Mouse (Mus musculus): Measurements from ENCODE around the gene B2m. TPM values are rescaled to one million over a fixed set of nuclear protein-coding genes. Genes with fewer than 3 reads are reported as not detected.
A peak's percentile ranks its signal among the peaks of the same experiment; 100 is the strongest.
"Not testable (repeated sequence)": the region's sequence is repeated elsewhere in the genome, so short reads cannot be mapped to it uniquely, and the experiment has no call there.

B2m gene
- polyA plus RNA-seq (2014; fragmentation: Nextera tagmentation; extraction: Ambion mirVana): 358 and 383 TPM in 2 replicates

GRCm38 (mm10) chr2:122147508-122148241, at the start of gene B2m:
B2m (plus strand) TSS chr2:122147686.
- Histone ChIP-seq H3K4me3 (ENCODE audit: low read depth, low read length) (peak within 1 kb of the TSS; percentile 48), H3K4me1 (ENCODE audit: control insufficient read depth, insufficient read depth, low read length) (peaks cover 9% of the 10 kb centered on the region; the same call in 1 of the 2 replicates), H3K4me2 (replicated peaks; ENCODE audit: low read depth, low read length) (peak within 1 kb of the TSS; percentile 56), H3K27me3 (ENCODE audit: control insufficient read depth, insufficient read depth, low read length) (no peaks in the 10 kb centered on the region), H3K36me3 (ENCODE audit: control insufficient read depth, insufficient read depth, low read length) (no peaks in the 10 kb centered on the region; the same call in 1 of the 2 replicates), H3K9ac (replicated peaks; ENCODE audit: low read depth, low read length) (peak within 1 kb of the TSS; percentile 55), H3K9me3 (ENCODE audit: control insufficient read depth, low read depth, low read length) (no peaks in the 10 kb centered on the region), H3K27ac (ENCODE audit: low read length) (peak within 1 kb of the TSS; percentile 45; the same call in 1 of the 2 replicates)
- peak; percentile 97 for ATAC-seq (ENCODE audit: insufficient number of reproducible peaks, insufficient read depth, low FRiP score, low read depth)
- under 1% methylated on average over 39 of the region's 40 CpGs for WGBS

- not testable (repeated sequence) for H3K27ac ChIP-seq (ENCODE audit: low read length); ATAC-seq (ENCODE audit: insufficient number of reproducible peaks, insufficient read depth, low FRiP score, low read depth); H3K4me1 ChIP-seq (ENCODE audit: control insufficient read depth, insufficient read depth, low read length); H3K4me3 ChIP-seq (ENCODE audit: low read depth, low read length); H3K9me3 ChIP-seq (ENCODE audit: control insufficient read depth, low read depth, low read length); H3K4me2 ChIP-seq (replicated peaks; ENCODE audit: low read depth, low read length); H3K27me3 ChIP-seq (ENCODE audit: control insufficient read depth, insufficient read depth, low read length); H3K9ac ChIP-seq (replicated peaks; ENCODE audit: low read depth, low read length)
- WGBS: 71% methylated on average over 5 of the region's 5 CpGs
- peaks cover 46% of the 10 kb centered on the region for H3K36me3 ChIP-seq (ENCODE audit: control insufficient read depth, insufficient read depth, low read length)
Measured at GRCm38 (mm10) chr2:122097686-122098085, 49.8 kb upstream of the B2m start.

DNA sequence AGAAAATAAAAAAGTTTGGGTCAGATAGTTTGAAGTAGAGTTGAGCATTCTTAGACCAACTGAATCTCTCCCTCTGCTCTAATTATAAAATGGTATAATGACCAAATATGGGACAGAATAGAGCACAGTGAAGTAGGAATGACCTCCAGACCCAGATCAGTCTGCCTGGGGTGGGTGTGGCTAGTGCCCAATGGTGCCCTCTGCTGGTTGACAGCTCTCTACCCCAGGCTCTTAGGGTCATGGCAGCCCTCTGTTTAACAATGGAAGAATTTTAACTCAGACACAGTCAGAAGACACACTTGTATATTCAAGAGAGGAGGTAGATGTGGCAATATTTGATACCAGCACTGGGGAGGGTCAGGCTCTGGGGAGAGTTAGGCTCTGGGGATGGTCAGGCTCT, 45.4 kb upstream of the B2m start:
- Histone ChIP-seq H3K4me3 (ENCODE audit: low read depth, low read length) (no peak overlapping the region), H3K9me3 (ENCODE audit: control insufficient read depth, low read depth, low read length) (no peaks in the 10 kb centered on the region), H3K9ac (replicated peaks; ENCODE audit: low read depth, low read length) (no peak overlapping the region), H3K27ac (ENCODE audit: low read length) (no peak overlapping the region), H3K27me3 (ENCODE audit: control insufficient read depth, insufficient read depth, low read length) (no peaks in the 10 kb centered on the region), H3K4me2 (replicated peaks; ENCODE audit: low read depth, low read length) (no peak overlapping the region), H3K36me3 (ENCODE audit: control insufficient read depth, insufficient read depth, low read length) (peaks cover 23% of the 10 kb centered on the region), H3K4me1 (ENCODE audit: control insufficient read depth, insufficient read depth, low read length) (no peaks in the 10 kb centered on the region)
- ATAC-seq (ENCODE audit: insufficient number of reproducible peaks, insufficient read depth, low FRiP score, low read depth): no peak

DNA sequence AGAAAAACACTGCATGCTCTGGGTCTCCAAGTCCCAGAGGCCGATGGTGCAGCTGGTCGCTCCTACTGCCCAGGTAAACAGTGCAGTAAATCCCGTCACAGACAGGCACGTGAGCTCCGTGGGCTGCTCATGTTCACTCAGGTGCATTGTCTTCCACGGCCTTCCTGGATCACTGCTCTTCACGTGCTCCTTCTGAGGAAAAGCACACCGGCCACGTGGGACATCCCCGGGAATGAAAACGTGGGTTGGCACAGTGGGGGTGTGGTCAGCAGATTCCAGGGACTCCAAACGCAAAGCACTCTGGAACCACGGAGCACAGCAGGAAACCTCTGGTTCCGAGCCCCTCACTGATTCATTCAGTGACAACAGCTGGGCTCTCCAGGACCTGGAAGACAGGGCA, 39.4 kb upstream of the B2m start:
- no peak overlapping the region for H3K27ac ChIP-seq (ENCODE audit: low read length)
- no peak for ATAC-seq (ENCODE audit: insufficient number of reproducible peaks, insufficient read depth, low FRiP score, low read depth)
- no peaks in the 10 kb centered on the region for H3K27me3 ChIP-seq (ENCODE audit: control insufficient read depth, insufficient read depth, low read length)
- H3K9ac ChIP-seq (replicated peaks; ENCODE audit: low read depth, low read length): no peak overlapping the region
- no peak overlapping the region for H3K4me2 ChIP-seq (replicated peaks; ENCODE audit: low read depth, low read length)
- 80% methylated on average over 14 of the region's 14 CpGs for WGBS
- H3K9me3 ChIP-seq (ENCODE audit: control insufficient read depth, low read depth, low read length): no peaks in the 10 kb centered on the region
- H3K4me1 ChIP-seq (ENCODE audit: control insufficient read depth, insufficient read depth, low read length): no peaks in the 10 kb centered on the region
- peaks cover 29% of the 10 kb centered on the region for H3K36me3 ChIP-seq (ENCODE audit: control insufficient read depth, insufficient read depth, low read length)
- H3K4me3 ChIP-seq (ENCODE audit: low read depth, low read length): no peak overlapping the region

DNA sequence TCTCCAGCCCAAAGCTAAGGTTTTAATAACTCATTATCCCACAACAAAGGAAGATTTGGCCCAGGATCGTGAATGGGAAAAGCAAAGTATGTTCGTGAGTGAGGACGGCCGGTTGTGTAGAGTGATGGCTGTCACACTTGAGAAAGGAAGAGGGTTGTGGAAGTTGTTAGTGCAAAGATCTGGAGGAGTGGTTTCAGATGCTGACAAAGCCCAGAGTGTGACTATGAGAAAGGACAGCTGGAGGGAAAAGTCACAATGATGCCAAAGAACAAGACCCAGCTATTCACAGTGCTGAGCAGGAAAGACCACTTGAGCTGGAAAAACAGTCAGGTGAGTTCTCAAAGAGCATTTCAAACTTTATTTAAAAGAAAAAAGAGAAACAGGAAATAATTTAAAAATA, 37.8 kb upstream of the B2m start:
- H3K9ac ChIP-seq (replicated peaks; ENCODE audit: low read depth, low read length): no peak overlapping the region
- WGBS: 60% methylated on average over 4 of the region's 4 CpGs
- peak overlapping the region; percentile 44; the same call in 1 of the 2 replicates for H3K27ac ChIP-seq (ENCODE audit: low read length)
- peaks cover 37% of the 10 kb centered on the region for H3K36me3 ChIP-seq (ENCODE audit: control insufficient read depth, insufficient read depth, low read length)
- no peak overlapping the region for H3K4me2 ChIP-seq (replicated peaks; ENCODE audit: low read depth, low read length)
- H3K9me3 ChIP-seq (ENCODE audit: control insufficient read depth, low read depth, low read length): no peaks in the 10 kb centered on the region
- ATAC-seq (ENCODE audit: insufficient number of reproducible peaks, insufficient read depth, low FRiP score, low read depth): no peak
- no peaks in the 10 kb centered on the region for H3K27me3 ChIP-seq (ENCODE audit: control insufficient read depth, insufficient read depth, low read length)
- no peaks in the 10 kb centered on the region for H3K4me1 ChIP-seq (ENCODE audit: control insufficient read depth, insufficient read depth, low read length)
- H3K4me3 ChIP-seq (ENCODE audit: low read depth, low read length): no peak overlapping the region

DNA sequence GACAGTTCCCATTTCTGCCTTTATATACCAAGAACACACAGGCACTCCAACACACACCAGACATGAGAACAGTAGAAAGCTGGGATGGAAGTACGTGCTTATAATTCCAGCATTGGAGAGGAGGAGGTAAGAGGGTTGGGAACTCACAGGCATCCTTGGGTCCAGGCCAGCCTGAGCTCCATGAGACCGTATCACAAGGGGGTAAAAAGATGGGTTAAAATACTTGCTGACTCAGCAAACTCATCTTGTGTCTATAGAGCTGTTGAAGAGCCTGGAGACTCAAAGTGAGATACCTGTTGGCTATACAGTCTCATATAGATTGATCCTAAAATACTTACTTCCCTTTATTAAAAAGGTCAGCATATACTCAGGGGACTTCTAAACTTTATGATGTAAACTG, 30.6 kb upstream of the B2m start:
- ATAC-seq (ENCODE audit: insufficient number of reproducible peaks, insufficient read depth, low FRiP score, low read depth): no peak
- peak overlapping the region; percentile 80; the same call in 1 of the 2 replicates for H3K9ac ChIP-seq (replicated peaks; ENCODE audit: low read depth, low read length)
- 0 out of 2 replicates have a peak, but pooled peaks cover 3% of the 10 kb centered on the region for H3K4me1 ChIP-seq (ENCODE audit: control insufficient read depth, insufficient read depth, low read length)
- H3K9me3 ChIP-seq (ENCODE audit: control insufficient read depth, low read depth, low read length): no peaks in the 10 kb centered on the region
- no peaks in the 10 kb centered on the region for H3K27me3 ChIP-seq (ENCODE audit: control insufficient read depth, insufficient read depth, low read length)
- WGBS: 91% methylated on average over 2 of the region's 2 CpGs
- no peak overlapping the region for H3K27ac ChIP-seq (ENCODE audit: low read length)
- H3K4me3 ChIP-seq (ENCODE audit: low read depth, low read length): peak overlapping the region; percentile 75; the same call in 1 of the 2 replicates
- peak overlapping the region; percentile 46 for H3K4me2 ChIP-seq (replicated peaks; ENCODE audit: low read depth, low read length)
- H3K36me3 ChIP-seq (ENCODE audit: control insufficient read depth, insufficient read depth, low read length): peaks cover 15% of the 10 kb centered on the region

GRCm38 (mm10) chr2:122117961-122118958, 29.2 kb upstream of the B2m start, which contains the start of gene Spg11:
Spg11 (minus strand) TSS chr2:122118386.
- H3K4me2 ChIP-seq (replicated peaks; ENCODE audit: low read depth, low read length): peak within 1 kb of the TSS; percentile 46
- H3K36me3 ChIP-seq (ENCODE audit: control insufficient read depth, insufficient read depth, low read length): peaks cover 10% of the 10 kb centered on the region
- H3K4me1 ChIP-seq (ENCODE audit: control insufficient read depth, insufficient read depth, low read length): 0 out of 2 replicates have a peak, but pooled peaks cover 3% of the 10 kb centered on the region
- WGBS: under 1% methylated on average over 47 of the region's 47 CpGs
- peak within 1 kb of the TSS; percentile 99 for H3K27ac ChIP-seq (ENCODE audit: low read length)
- H3K9ac ChIP-seq (replicated peaks; ENCODE audit: low read depth, low read length): peak within 1 kb of the TSS; percentile 80
- H3K9me3 ChIP-seq (ENCODE audit: control insufficient read depth, low read depth, low read length): no peaks in the 10 kb centered on the region
- no peaks in the 10 kb centered on the region for H3K27me3 ChIP-seq (ENCODE audit: control insufficient read depth, insufficient read depth, low read length)
- peak within 1 kb of the TSS; percentile 75 for H3K4me3 ChIP-seq (ENCODE audit: low read depth, low read length)
- peak; percentile 99 for ATAC-seq (ENCODE audit: insufficient number of reproducible peaks, insufficient read depth, low FRiP score, low read depth)
